Mouse (Mus musculus) urinary bladder, postnatal 10 days (tissue): ENCODE results near the gene Soat1.

ENCODE experiments used
- DNase-seq: peaks from one replicate; pipeline ENCODE4 v3.0.0; 2022; ENCODE audit warnings: low spot score

Gene Soat1

DNA sequence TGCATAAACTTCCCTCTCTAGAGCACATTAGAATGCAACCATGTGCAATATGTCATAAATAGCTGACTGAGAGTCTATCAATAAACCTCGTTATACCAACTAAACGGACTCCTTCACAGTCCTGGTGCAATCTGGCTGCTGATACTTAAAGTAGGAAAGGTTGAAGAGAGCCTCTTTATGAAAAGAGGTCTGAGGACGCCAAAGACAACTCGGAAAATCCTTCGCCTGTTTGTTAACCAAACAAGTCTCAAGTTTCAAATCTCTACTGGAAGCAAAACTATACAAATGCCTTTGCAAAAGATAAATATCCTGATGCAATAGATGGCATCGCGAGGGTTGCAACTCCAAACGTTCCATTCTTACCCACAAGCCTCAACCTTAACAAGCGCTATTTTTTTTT, 9.2 kb downstream of the Soat1 start:
- DNase-seq = no peak

DNA sequence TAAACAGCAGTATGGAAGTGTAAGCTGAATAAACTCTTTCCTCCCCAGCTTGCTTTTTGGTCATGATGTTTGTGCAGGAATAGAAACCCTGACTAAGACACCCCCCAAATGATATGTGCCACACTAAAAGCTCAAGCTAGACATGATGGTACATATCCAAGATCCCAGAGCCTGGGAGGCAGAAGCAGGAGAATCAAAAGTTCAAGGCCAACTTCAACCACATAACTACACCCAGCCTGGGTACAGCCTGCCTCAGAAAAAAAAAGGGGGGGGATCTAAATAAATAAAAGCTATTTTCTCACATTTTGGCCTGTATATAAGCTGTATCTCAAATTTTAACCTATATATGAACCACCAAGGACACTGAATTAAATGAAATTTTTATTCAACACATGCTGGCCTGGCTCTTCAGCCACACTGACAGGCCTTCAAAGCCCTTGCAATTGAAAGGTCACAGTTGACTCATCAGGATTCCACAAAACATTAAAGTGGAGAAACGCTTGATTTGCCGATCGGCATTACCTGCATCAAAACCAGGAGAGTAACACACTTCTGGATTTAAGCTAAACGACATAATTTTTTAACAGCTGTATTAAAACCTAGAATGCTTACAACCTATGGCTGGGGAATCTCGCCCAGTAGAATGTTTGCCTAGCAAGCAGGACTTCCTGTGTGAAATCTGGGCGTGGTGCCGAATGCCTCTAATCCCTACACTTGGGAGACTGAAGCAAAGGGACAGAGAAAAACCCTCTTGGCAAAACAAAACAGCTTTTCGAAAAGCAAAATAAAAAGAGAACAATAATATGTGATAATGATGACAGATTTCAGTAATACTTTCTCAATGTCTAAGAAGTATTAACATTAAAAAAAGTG, 9.9 kb downstream of the Soat1 start:
- no peak for DNase-seq

- no peak for DNase-seq
These were observed 11.7 kb downstream of the Soat1 start for GRCm38 (mm10) chr1:156462273-156462991.

- DNase-seq = no peak
These were observed 13.1 kb downstream of the Soat1 start for GRCm38 (mm10) chr1:156461036-156461435.

DNA sequence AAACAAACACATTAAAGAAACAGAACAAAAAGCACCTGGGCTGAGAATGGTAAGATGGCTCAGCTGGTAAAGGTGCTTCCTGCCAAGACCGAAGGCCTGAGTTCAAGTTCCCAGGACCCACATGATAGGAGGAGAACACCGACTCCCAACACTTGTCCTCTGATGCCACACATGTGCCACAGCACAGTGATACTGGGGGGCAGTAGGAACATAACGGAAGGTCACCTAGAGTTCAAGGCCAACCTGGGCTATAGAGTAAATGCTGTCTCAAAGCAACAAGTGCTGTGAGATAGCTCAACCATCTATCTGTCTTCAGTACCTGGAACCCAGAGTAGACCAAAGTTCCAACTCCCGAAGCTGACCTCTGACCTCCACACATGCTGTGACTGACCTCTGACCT, 13.9 kb downstream of the Soat1 start:
- DNase-seq = no peak

DNA sequence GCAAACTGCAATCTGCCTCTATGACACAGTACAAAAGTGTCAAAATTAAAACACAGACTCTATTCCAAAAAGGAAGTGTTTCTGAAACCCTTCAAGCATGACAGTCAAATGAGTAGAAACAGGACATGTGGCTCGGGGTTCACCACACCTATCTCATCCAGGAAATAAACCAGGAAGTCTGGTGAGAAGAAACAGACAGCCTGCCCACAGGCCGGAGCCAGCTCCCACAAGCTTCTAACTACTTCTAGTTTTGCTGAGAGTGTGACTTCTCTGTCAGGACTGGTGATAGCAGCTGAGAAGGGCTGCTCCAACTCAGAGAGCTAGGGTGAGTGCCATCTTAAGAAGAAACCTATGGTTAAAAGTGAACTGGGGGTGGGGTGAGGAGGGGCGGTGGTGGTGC, 14.4 kb downstream of the Soat1 start:
- DNase-seq = no peak

DNA sequence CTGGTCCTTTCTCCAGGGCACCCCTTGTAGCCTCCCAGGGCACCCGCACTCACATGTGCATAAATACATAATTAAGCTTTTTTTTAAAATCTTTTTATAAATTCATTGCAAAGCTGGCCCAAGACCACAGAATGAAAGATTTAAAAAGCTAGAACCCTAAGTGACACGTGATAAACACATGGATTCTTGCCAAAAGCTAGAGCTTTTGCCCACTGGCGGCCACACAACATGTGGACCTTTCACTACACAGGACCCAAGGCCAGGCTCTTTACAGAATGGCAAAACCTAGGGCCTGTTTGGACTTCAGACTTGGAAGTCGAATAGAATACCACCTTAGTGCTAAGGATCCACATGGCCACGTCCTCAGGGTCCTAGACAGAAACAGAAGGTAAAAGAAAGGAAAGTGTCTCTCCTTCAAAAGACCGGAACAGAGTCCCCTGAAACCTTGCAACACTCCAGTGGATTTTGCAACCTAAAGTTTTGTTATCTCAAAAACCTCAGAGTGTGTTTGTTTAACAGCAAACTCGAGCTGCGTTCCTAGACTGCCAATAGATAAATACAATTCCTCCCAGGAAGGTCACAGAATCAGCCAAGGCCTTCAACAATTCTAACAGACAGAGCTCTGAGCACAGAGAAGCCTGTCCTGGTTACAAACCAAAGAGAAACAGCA, 15.6 kb downstream of the Soat1 start:
- no peak for DNase-seq

DNA sequence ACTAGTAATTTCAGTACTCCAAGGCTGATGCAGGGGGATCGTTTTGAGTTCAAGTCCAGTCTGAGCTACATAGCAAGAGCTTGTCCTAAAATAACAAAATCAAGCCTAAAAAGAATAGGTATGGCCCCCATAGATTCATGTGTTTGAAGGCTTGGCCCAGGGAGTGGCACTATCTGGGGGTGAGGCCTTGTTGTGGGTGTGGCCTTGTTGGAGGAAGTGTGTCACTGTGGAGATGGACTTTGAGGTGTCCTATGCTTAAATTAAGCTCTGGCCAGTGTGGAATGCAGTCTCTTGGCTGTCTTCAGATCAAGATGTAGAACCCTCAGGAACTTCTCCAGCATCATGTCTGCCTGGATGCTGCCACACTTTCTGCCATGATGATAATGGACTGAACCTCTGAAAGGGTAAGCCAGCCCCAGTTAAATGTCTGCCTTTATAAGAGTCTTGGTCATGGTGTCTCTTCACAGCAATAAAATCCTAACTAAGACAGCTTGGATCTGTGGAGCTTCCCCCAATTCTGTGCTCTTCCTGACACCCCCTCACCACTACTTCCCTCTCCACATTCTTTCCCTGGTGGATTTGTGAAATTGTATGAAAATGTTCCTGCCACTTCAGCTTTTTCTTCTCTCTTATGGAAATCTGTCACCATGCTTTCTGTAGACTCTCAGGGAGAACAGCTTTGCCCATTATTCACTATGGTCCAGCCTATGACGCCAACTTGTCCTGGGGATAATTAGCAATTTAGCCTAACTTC, 18.9 kb downstream of the Soat1 start:
- no peak for DNase-seq

GRCm38 (mm10) chr1:156454384-156454783, 19.7 kb downstream of the Soat1 start:
- DNase-seq = no peak

DNA sequence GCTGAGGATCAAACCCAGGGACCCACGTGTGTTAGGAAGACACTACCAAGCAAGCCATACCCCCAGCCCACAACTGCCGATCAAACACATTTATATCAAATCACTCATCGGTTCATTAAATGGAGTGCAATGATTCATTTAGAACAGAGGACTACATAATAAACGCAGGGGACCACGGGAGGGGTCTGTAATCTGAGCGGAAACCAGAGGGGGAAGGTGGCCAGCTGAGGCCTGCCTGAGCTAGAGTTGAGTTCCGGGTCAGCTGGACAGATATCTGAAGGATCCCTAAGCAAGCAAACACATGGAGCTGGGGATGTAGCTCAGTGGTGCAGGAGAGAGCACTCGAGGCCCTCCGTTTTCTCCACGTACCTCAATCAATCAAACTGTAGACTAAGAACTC, 20.3 kb downstream of the Soat1 start:
- no peak for DNase-seq

DNA sequence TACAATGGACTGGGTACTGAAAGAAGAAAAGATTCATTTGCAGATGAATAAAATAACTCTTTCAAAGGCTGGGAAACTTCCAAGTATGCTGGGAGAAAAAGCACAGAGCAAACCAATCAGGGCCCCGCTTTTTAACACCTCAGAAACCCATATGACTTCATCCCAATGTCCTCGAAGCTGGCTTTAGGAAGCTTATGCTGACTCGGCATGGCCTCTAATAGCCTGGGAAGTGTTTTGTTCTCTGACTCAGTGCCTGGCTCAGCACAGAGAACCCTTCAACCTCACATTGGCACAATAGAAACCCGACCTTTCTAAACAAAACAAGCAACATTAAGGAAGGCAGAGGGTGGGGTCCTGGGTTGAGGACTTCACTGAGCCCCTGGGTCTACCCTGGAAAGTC, 23.7 kb downstream of the Soat1 start:
- DNase-seq = no peak

DNA sequence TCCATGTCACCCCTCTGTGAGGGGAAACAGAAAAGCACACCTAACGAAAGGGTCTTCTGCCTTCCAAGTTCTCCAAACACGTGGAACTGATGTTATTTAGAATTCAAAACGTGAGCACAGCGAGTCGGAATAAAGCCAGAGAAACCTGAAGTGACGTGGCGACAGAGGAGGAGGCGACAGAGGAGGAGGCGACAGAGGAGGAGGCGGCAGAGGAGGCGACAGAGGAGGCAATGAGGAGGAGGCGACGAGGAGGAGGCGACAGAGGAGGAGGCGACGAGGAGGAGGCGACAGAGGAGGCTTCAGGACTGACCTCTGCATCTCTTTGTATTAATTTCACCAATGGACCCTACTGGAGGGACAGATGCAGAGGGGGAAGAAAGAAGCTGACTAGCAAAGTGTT, 24.4 kb downstream of the Soat1 start:
- no peak for DNase-seq

GRCm38 (mm10) chr1:156449089-156449488, 25.0 kb downstream of the Soat1 start:
- no peak for DNase-seq

- no peak for DNase-seq
These were observed 29.1 kb downstream of the Soat1 start for GRCm38 (mm10) chr1:156445049-156445448.

GRCm38 (mm10) chr1:156442776-156443175, 31.4 kb downstream of the Soat1 start:
- no peak for DNase-seq

DNA sequence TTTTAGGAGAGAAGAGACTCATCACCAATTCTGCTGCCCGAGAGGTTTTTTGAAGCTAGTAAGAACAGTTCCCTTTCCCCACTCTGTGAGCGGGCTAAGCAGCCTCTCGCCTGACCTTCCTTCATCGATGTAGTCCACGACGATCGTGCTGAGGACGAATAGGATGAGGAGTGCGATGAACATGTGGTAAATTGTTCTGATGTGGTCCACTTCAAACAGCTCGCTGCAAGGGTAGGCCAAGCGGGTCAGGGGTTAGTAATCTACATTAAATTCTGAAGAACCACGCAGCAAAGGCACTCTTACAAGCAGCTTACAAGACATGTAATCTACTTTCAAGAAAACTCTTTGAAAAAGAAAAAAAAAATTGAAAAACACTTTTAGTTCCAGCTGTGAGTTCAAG, 31.9 kb downstream of the Soat1 start:
- no peak for DNase-seq

- DNase-seq = no peak
These were observed 36.4 kb downstream of the Soat1 start for GRCm38 (mm10) chr1:156437726-156438125.

- DNase-seq = no peak
These were observed 37.0 kb downstream of the Soat1 start for GRCm38 (mm10) chr1:156437016-156437708.

DNA sequence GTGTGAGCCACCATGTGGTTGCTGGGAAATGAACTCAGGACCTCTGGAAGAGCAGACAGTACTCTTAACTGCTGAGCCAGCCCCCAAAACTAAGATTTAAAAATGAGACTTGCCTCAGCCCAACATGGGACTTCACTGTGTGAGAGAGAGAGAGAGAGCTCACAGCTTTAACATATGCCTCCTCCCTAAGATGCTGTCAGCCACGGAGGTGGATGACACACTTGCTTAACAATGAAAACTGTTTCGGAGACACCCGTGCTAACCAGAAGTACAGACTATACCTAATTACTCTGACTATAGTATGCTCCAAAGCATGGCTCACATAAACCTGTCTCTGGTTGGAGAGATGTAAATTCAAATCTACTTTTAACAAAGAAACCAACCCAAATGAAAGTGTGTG, 40.6 kb downstream of the Soat1 start:
- no peak for DNase-seq

DNA sequence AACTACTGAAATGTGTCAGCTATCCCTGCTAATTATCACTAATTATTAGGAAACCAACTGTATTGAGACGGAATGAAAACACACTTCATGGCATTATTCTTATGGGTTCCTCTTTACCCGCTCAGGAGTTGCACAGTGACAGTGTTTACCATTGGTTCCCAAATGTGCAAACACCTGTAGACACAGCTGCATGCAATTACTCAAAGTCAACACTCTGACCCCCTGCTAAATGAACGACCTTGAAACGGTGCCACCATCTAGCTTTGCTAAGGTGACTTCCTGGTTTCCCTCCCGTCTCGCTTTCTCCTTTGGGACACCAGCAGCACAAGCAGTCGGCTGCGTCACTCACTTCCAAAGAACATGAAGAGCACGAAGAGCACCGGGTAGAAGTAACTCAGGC, 41.6 kb downstream of the Soat1 start:
- no peak for DNase-seq

DNA sequence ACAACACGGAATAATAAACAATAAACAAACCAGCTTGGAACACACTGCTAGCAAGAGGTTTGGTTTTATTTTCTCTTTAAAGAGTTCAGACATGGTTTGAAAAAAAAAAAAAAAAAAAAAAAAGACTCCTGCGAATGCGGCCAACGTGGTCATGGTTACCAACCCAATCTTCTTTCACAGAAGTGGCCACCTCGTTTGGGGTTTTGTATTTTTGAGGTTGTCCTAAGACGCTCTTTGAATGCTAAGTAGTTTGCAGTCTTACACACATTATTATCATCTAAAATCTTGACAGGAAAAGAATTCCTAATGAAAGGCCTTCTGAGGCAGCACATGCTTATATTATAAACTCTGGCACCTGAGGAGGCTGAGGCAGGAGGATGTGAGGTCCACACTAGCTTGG, 45.7 kb downstream of the Soat1 start:
- no peak for DNase-seq

DNA sequence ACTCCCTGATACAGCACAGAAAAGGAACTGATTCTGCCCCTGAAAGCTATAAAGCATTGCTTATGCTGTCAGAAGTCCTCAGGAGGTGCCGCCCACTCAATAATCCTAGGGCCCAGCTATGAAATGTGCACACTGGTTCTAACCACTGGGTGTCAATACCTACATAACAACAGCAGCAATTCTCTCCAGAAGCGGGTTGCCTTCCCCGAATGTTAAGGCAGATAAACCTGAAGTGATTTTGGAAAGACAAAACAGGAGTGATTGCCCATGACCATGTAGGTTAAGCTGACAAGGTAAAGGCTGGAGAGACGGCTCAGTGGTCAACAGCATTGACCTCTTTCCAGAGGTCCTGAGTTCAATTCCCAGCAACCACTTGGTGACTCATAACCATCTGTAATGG, 48.4 kb downstream of the Soat1 start:
- no peak for DNase-seq
